Mouse (Mus musculus) limb, embryonic 11.5 days (tissue): ENCODE measurements around the gene Serpina3a. TPM values are rescaled to one million over a fixed set of nuclear protein-coding genes. Genes with fewer than 3 reads are reported as not detected.

Experiments
- ATAC-seq: fragments of 200-750 bp; cut with Nextera tagmentation; 2 replicates; pipeline ENCODE4 v1.8.0; 2017; ENCODE audit warnings: low read depth; ENCODE audit not compliant: insufficient number of reproducible peaks, low FRiP score, low TSS enrichment
- DNase-seq: peaks from one replicate; pipeline ENCODE4 v3.0.0-alpha.2; 2015; ENCODE audit warnings: low spot score
- H3K27ac ChIP-seq: fragments of 300-500 bp; sonication (generic); replicated peaks from 2 replicates; pipeline ENCODE4 v1.5.1; 2014; ENCODE audit warnings: low read depth, mild to moderate bottlenecking, low read length
- H3K27me3 ChIP-seq: fragments of 300-500 bp; sonication (generic); 2 replicates; pipeline ENCODE4 v1.6.1; 2014; ENCODE audit warnings: mild to moderate bottlenecking, low read length, mixed read lengths; ENCODE audit not compliant: control insufficient read depth, insufficient read depth
- H3K36me3 ChIP-seq: fragments of 300-500 bp; sonication (generic); 2 replicates; pipeline ENCODE4 v1.6.1; 2014; ENCODE audit warnings: mild to moderate bottlenecking, low read length, moderate library complexity, mixed read lengths; ENCODE audit not compliant: control insufficient read depth, insufficient read depth
- H3K4me1 ChIP-seq: fragments of 300-500 bp; sonication (generic); 2 replicates; pipeline ENCODE4 v1.6.1; 2014; ENCODE audit warnings: low read length, mixed read lengths; ENCODE audit not compliant: control insufficient read depth, insufficient read depth
- H3K4me2 ChIP-seq: fragments of 300-500 bp; sonication (generic); 2 replicates; pipeline ENCODE4 v1.6.1; 2014; ENCODE audit warnings: low read depth, mild to moderate bottlenecking, moderate library complexity; ENCODE audit not compliant: severe bottlenecking
- H3K4me3 ChIP-seq: fragments of 300-500 bp; sonication (generic); 2 replicates; pipeline ENCODE4 v1.5.1; 2014; ENCODE audit warnings: low read depth, low read length
- H3K9ac ChIP-seq: fragments of 300-500 bp; sonication (generic); 2 replicates; pipeline ENCODE4 v1.6.1; 2014; ENCODE audit warnings: mild to moderate bottlenecking, low read length
- H3K9me3 ChIP-seq: fragments of 300-500 bp; sonication (generic); 2 replicates; pipeline ENCODE4 v1.6.1; 2016; ENCODE audit warnings: low read length; ENCODE audit not compliant: control insufficient read depth
- WGBS: fragments of 180-500 bp; shearing (Covaris S2); extraction: QIAGEN DNeasy Blood & Tissue Kit; methylation state at CpG from one replicate; pipeline ENCODE4 v1.1.7; 2014; 5-methylcytosine and 5-hydroxymethylcytosine counted together
- polyA plus RNA-seq: library from polyadenylated mRNA; unstranded; fragments of >200 nt; fragmentation: Nextera tagmentation; extraction: Ambion mirVana; gene quantifications from 2 replicates; pipeline ENCODE4 v1.2.1, GENCODE M21; 2014

Serpina3a gene
- polyA plus RNA-seq, 1 experiment from 2014 or later = not detected

GRCm38 (mm10) chr12:104091303-104091702, 21.2 kb upstream of the Serpina3a start:
- DNase-seq (no peak), ATAC-seq (no peak)
- Histone ChIP-seq H3K4me1 (no peaks in the 10 kb centered on the region), H3K9me3 (no peaks in the 10 kb centered on the region), H3K9ac (no peak overlapping the region), H3K4me3 (no peak overlapping the region), H3K27ac (no peak overlapping the region), H3K4me2 (no peak overlapping the region), H3K27me3 (no peaks in the 10 kb centered on the region), H3K36me3 (no peaks in the 10 kb centered on the region)
- WGBS = 86% methylated on average over 1 of the region's 1 CpGs

- ATAC-seq (no peak), DNase-seq (no peak)
- Histone ChIP-seq H3K9ac (no peak within 1 kb of the TSS), H3K4me1 (no peaks in the 10 kb centered on the region), H3K36me3 (no peaks in the 10 kb centered on the region), H3K4me2 (no peak within 1 kb of the TSS), H3K27me3 (no peaks in the 10 kb centered on the region), H3K9me3 (no peaks in the 10 kb centered on the region), H3K27ac (no peak within 1 kb of the TSS), H3K4me3 (no peak within 1 kb of the TSS)
- 88% methylated on average over 6 of the region's 6 CpGs for WGBS
These were observed 11.8 kb upstream of the Serpina3a start, which contains the start of gene Serpina5 for GRCm38 (mm10) chr12:104100768-104101167. Gene Serpina5 (plus strand): TSS chr12:104101113.

DNA sequence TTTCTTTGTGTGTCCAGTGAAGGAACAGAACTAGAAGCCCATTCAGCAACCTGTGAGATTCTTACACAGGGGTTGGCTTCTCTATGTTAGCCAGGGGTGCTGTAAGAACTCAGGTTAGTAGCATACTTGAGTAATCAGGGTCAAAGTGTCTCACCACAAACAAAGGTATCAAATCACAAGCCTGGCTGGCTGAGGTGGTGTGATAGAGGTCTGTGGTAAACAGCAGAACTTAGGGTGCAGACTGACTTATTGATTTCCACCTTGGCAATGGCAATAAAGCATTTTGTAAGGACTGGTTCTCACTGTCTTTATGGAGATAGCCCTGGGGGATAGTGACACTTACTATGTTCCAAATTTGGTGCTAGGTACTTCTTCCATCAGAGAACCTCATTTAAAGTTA, 6.7 kb upstream of the Serpina3a start:
- no peak for DNase-seq
- Histone ChIP-seq H3K4me3 (no peak overlapping the region), H3K4me2 (no peak overlapping the region), H3K9ac (no peak overlapping the region), H3K9me3 (no peaks in the 10 kb centered on the region), H3K27me3 (no peaks in the 10 kb centered on the region), H3K4me1 (no peaks in the 10 kb centered on the region), H3K36me3 (no peaks in the 10 kb centered on the region), H3K27ac (no peak overlapping the region)
- no peak for ATAC-seq

DNA sequence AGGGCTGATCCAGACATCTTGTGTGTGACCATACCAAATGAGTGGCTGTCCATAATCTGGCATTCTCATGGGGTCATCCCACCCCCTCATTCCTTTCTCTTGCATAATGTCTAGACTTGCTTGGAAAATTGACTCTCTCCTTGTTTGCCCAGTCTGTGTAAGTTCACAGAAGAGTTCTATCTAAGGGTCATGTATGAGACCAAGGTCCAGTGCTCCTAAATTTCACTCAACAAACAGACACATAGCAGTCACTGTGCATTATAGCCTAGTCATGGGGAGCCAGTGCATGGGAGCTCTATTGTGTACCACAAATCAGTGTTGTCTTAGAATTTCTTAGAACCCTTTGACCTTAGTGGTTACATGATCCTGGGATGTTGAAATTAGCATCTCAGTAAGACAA, 5.6 kb upstream of the Serpina3a start:
- Histone ChIP-seq H3K4me2 (no peak overlapping the region), H3K9me3 (no peaks in the 10 kb centered on the region), H3K9ac (no peak overlapping the region), H3K4me1 (no peaks in the 10 kb centered on the region), H3K4me3 (no peak overlapping the region), H3K27me3 (no peaks in the 10 kb centered on the region), H3K27ac (no peak overlapping the region), H3K36me3 (no peaks in the 10 kb centered on the region)
- ATAC-seq = no peak
- no peak for DNase-seq

GRCm38 (mm10) chr12:104108507-104108906, 4.0 kb upstream of the Serpina3a start:
- no peak overlapping the region for H3K4me2 ChIP-seq
- no peaks in the 10 kb centered on the region for H3K36me3 ChIP-seq
- no peaks in the 10 kb centered on the region for H3K4me1 ChIP-seq
- H3K9me3 ChIP-seq = no peaks in the 10 kb centered on the region
- DNase-seq (no peak), ATAC-seq (no peak)
- 87% methylated on average over 2 of the region's 2 CpGs for WGBS
- H3K27ac ChIP-seq = no peak overlapping the region
- H3K27me3 ChIP-seq = no peaks in the 10 kb centered on the region
- H3K4me3 ChIP-seq = no peak overlapping the region
- no peak overlapping the region for H3K9ac ChIP-seq

GRCm38 (mm10) chr12:104114921-104115579, 2.5 kb downstream of the Serpina3a start:
- H3K27me3 ChIP-seq = no peaks in the 10 kb centered on the region
- 59% methylated on average over 3 of the region's 3 CpGs for WGBS
- no peak overlapping the region for H3K4me3 ChIP-seq
- no peak overlapping the region for H3K9ac ChIP-seq
- H3K4me2 ChIP-seq = no peak overlapping the region
- no peaks in the 10 kb centered on the region for H3K36me3 ChIP-seq
- DNase-seq (no peak), ATAC-seq (no peak)
- H3K9me3 ChIP-seq = no peaks in the 10 kb centered on the region
- no peaks in the 10 kb centered on the region for H3K4me1 ChIP-seq
- H3K27ac ChIP-seq = no peak overlapping the region

GRCm38 (mm10) chr12:104123097-104123496, 10.6 kb downstream of the Serpina3a start:
- Histone ChIP-seq H3K4me3 (no peak overlapping the region), H3K27me3 (no peaks in the 10 kb centered on the region), H3K4me2 (no peak overlapping the region), H3K9me3 (no peaks in the 10 kb centered on the region), H3K27ac (no peak overlapping the region), H3K9ac (no peak overlapping the region), H3K4me1 (no peaks in the 10 kb centered on the region), H3K36me3 (no peaks in the 10 kb centered on the region)
- DNase-seq = no peak
- WGBS = 96% methylated on average over 1 of the region's 1 CpGs
- no peak for ATAC-seq

DNA sequence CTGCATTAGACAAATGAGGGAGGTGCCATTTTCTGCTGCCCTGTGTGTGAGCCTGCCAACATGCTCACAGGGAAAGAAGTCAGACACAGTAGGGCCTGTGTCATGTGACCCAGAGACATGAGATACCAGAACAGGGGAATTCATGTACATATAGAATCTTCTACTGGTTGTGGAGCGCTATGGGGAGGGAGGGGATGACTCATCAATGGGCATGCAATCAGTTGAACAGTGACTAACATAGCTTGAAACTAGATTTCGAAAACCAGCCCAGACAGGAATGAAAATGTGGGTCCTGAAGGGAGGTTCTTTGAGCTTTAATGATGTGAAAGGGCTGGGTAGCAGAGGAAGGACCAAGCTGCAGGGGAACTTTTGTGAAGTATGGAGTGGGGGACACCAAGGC, 11.5 kb downstream of the Serpina3a start:
- WGBS = 77% methylated on average over 2 of the region's 2 CpGs
- Histone ChIP-seq H3K36me3 (no peaks in the 10 kb centered on the region), H3K4me1 (no peaks in the 10 kb centered on the region), H3K4me3 (no peak overlapping the region), H3K27ac (no peak overlapping the region), H3K4me2 (no peak overlapping the region), H3K9me3 (no peaks in the 10 kb centered on the region), H3K27me3 (no peaks in the 10 kb centered on the region), H3K9ac (no peak overlapping the region)
- ATAC-seq (no peak), DNase-seq (no peak)

DNA sequence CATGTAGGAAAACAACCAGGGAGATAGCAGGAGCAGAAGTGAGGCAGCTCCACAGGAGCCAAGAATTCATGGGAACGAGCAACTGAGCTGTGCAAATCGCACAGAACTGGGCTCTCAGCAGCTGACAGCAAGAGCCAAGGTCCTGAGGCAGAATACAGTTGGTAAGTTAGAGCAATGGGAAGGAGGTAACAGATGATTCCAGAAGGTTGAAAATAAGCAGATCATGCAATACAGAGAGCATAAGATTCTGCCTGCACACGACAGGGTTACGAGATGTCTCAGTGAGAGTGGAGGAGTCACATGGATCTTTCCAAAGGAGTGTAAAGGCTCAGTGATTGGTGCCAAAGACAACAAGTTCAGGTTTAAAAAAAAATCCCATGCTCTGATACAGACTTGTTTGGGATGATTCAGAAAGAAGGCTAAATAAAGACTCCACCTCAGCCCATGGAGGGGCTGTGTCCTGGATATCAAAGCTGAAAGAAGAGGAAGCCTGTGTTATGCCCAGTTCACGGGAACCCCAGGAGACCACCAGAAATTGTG, 12.6 kb downstream of the Serpina3a start:
- Histone ChIP-seq H3K4me1 (no peaks in the 10 kb centered on the region), H3K27ac (no peak overlapping the region)
- no peak for ATAC-seq

More for the DNA sequence above, 12.6 kb downstream of the Serpina3a start:
- Histone ChIP-seq H3K36me3 (no peaks in the 10 kb centered on the region), H3K9ac (no peak overlapping the region), H3K27me3 (no peaks in the 10 kb centered on the region), H3K4me2 (no peak overlapping the region), H3K9me3 (no peaks in the 10 kb centered on the region), H3K4me3 (no peak overlapping the region)
- DNase-seq = no peak
- WGBS = 89% methylated on average over 5 of the region's 5 CpGs
